Mouse (Mus musculus) frontal cortex, postnatal 14 days (tissue): Measurements from ENCODE around the gene Gm20479.

Experiments used
- DNase-seq, 2 experiments: peaks; one replicate each; pipeline ENCODE4 v3.0.0; 2022; ENCODE audit warnings: low spot score in 2 of 2

Gene Gm20479

GRCm38 (mm10) chr7:27367976-27368375 is 10.8 kb upstream of the Gm20479 start:
- DNase-seq = no peak

DNA sequence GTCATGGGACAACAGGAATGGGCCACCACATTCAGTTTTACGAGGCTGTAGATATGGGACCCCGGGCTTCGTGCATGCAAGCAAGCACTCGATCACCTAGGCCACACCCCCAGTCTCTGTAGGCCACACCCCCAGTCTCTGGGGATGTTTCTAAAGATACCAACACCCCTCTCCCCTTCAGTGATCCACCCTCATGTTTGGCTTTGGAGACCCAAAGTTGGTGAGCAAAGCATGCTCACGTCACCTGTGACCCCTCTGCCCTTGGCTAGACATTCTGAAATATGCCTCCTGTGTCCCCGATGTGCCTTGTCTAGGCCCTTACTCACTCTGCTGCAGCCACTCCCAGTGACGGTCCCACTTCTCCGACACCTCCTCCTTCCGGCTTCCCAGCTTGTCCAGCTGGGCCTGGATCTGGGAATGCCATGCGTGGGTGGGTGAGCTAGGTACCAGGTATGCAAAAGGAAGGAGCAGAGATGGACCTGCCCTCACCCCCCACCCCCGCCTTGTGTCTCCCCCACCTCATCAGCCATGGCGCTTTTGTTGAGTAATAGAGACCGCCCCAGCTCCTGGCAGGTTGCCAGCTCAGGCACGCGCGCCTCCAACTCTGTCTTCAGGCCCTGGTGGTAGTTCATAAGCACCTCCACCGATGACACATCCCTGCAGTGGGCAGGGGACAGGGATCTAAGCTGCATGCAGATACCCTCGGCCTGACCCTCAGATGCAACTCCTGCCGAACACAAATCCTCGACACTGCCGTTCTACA is 9.0 kb upstream of the Gm20479 start:
- DNase-seq = no peak

DNA sequence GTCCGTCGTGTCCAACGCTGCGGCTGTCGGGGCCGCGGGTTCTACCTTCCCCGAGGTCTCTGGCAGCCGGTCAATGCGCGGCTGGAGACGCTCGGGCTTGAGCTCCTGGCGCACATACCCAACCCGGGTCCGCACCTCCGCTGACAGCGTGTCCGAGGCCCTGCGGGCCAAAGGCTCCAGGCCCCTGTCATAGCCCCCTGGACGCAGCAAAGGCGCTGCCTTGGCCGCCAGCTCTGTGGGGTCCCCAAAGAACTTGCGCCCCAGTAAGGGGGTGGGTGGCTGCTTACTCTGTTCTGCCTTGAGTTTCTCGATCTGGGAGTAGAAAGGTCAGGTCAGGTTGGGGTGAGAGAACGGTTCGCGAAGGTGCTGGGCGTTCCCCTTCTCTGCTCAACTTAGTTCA is 7.2 kb upstream of the Gm20479 start:
- no peak for DNase-seq

- DNase-seq = peak; percentile 98
Observed at GRCm38 (mm10) chr7:27361283-27361946, 4.2 kb upstream of the Gm20479 start.

GRCm38 (mm10) chr7:27360749-27361148 is 3.5 kb upstream of the Gm20479 start:
- no peak for DNase-seq

GRCm38 (mm10) chr7:27359706-27360358 is 2.6 kb upstream of the Gm20479 start:
- no peak for DNase-seq

DNA sequence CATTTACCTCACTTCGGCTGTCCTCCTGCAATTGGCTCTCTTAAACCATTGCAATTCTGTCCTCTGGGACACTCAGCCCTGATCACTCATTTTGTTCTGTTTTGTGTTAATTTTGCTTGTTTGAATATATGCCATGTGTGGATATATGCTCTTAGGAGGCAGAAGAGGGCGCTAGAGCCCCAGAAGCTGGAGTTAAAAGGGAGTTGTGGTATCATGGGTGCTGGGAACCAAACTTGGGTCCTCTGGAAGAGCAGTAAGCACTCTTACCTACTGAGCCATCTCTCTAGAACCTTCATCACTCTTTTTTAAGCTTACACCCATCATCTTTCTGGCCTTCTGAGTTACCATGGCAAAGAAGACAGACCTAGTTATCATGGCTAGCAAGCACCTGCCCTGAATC is 1.9 kb upstream of the Gm20479 start:
- no peak for DNase-seq

- no peak for DNase-seq
Observed at GRCm38 (mm10) chr7:27357595-27357978, 368 bp upstream of the Gm20479 start.

DNA sequence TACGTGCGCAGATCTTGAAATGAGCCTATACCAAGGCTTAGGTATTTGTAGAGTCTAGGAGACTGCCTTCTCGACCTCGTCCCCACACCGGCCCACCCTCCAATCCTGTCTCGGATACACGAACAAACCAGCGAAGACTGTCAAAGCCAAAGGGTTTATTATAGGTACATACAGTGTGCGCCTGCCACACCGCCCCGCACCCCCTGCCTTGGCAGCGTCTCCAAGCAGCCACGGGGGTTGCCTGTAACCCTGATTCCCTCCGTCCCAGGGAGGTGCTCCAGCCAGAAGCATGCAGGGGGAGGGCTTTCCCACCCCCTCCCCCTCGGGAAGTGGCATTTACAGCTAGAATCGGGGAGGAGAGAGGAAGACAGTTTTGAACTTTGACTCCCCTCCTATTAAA is 971 bp downstream of the Gm20479 start:
- peak in 1 of 2 experiments; percentile 41 for DNase-seq

- DNase-seq = peak; percentile 74 to 80
Observed at GRCm38 (mm10) chr7:27355745-27356240, 1.4 kb downstream of the Gm20479 start, which contains the start of gene Shkbp1. Shkbp1 (minus strand) TSS chr7:27356019.

DNA sequence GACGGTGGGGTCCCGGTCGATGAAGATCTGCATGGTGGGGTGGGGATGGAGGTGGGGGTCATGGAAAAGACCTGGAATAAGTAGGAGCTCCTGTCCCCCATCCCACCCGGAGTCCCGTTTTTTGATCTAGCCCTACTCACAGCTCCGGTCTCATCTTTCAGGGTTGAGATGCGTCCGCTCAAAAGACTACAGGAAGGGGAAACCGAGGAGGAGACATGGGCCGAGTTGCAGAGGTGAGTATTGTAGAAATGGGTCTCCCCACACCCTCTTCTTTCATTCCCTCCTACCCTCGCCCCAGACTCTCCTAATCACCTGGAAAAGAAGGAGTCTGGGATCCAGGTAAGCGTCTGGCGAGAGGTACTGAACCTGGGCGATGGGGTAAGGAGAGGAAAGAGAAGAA is 2.0 kb downstream of the Gm20479 start:
- DNase-seq = peak in 1 of 2 experiments; percentile 7

DNA sequence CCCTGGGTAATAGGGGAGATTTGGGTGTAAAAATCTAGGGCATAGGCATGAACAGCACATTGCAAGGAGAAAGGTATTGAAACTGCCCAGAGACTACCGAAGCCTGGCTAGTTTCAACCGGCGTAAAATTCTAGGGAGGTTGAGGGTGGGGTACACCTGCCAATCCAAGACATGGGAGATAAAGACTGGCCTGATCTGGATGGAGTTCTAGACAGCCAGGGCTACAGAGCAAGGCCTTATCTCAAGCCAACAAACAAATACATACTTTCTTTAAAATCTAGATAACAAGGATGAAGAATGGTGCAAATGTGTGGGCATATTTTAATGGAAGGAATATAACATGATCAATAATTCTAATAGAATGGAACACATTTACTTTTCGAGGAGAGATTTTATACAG is 2.4 kb downstream of the Gm20479 start:
- DNase-seq = no peak

GRCm38 (mm10) chr7:27354144-27354543 is 3.1 kb downstream of the Gm20479 start:
- no peak for DNase-seq

GRCm38 (mm10) chr7:27345444-27345843 is 11.8 kb downstream of the Gm20479 start:
- no peak for DNase-seq

- no peak for DNase-seq
Observed at GRCm38 (mm10) chr7:27342595-27342994, 14.6 kb downstream of the Gm20479 start.

- peak in 1 of 2 experiments; percentile 44 for DNase-seq
Observed at GRCm38 (mm10) chr7:27339519-27339918, 17.7 kb downstream of the Gm20479 start.

- DNase-seq = no peak
Observed at GRCm38 (mm10) chr7:27339114-27339513, 18.1 kb downstream of the Gm20479 start.

DNA sequence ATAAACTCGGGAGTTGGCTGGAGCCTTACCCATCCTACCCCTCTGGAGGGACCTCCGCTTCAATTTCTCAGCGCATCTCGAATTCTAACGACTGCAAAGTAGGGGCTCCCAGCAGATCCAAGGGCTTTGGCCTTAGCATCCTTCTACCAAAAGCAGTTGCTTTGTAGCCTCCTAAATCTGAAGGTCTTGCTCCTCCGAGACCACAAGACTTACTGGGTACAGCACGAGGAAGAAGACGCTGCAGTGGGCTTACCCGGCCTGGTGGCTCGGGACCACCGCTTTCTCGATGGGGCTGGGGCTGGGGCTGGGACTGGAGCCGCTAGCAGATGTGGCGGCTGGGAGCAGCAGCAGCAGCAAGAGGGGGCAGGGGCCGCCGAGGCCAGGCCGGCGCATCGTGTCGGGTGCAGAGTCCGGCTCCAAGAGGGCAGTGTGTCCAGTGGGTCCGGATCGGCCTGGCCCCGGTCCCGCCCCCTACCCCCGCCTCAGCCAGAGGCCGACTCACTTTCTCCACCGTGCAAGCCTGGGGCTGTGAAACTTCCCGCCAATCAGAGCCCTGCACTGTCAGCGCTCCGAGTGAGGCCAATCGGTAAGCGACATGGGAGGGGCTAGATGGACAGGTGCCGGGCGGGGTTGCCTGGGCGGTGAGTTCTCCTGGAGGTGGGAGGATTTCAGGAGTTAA is 19.9 kb downstream of the Gm20479 start, which contains the start of gene Ltbp4:
TSS of gene Ltbp4 (minus strand) at position 518 of the 679 bp plus-strand sequence.
- DNase-seq = no peak

DNA sequence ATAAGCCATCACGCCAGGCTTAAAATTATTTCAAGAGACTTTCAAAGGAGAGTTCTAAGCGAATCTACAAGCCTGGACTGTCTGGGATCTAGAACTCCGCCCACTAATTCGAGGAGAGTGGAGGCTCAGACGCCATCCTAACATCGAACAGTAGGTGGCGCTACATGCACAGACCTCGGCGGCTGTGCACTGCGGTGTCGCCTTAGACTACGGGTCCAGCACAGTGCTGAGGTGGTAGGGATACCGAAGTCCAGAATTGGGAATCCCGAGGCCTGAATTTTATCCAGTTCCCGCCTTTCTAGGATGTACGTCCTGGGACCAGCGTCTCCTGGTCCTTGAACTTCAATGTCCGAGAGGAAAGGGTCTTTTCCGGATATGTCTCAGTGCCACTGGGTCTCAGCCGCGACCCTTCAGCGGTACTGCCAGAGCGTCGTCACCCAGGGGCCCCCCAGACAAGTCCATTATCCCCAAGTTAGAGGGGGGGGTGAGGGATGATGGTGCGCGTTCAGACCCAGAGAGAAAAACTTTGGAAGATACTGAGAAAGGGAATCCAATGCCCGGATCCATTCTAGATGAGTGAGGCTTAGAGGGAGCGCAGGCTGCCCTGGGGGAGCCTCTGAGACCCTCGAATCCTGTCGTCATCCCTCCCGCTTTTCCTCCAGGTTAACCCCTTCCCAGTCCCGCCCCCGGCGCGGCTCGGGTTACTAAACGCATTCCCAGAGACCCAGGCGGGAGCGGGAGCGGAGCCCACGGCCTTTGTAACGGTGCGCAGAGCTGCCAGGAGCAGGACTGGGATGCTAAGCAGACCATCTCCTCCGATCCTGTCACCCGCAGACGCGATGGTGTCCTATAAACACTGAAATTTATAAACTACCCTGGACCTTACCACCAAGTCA is 21.0 kb downstream of the Gm20479 start:
- peak; percentile 76 to 92 for DNase-seq

DNA sequence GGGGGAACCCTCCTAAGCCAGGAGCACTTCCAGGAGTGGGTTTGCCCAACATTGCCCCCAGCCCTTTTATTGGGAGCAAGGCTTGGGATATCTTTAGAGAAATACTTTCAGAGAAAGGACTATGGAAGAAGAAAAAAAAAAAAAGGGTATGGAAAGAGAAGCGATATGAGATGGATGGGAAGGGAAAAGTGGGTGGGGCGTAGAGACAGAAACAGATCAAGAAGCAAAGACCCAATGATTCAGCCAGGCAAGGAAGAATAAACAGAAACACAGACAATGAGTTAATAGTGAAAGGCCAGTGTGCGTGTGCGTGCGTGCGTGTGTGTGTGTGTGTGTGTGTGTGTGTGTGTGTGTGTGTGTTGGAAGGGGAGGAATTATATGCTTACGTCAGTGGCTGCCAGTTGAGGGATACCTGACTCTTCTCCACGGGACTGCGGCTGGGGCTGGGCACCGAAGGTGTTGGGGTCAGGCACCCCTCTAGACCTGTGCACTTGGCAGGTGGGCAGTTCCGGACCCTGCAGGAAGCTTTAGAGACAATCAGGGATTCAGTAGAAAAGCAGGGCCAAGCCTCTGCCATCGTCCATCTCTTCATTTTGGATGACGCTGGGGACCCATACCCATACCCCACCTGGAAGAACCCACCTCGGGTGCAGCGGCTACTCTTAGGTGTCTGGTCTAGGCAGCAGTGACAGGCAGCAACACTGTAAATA is 22.1 kb downstream of the Gm20479 start:
- no peak for DNase-seq
